Mouse (Mus musculus) CH12.LX (cell line): ENCODE measurements around the gene Gpr15. TPM values are rescaled to one million over a fixed set of nuclear protein-coding genes. Genes with fewer than 3 reads are reported as not detected.
A peak's percentile ranks its signal among the peaks of the same experiment; 100 is the strongest.

Source experiments
- DNase-seq: peaks from one replicate; pipeline ENCODE4 v3.0.0-alpha.2; 2013; ENCODE audit errors: extremely low read depth
- H3K27ac ChIP-seq: 2 replicates; pipeline ENCODE4 v1.5.1; 2012; ENCODE audit warnings: low read depth, mild to moderate bottlenecking, control low read depth, moderate library complexity; ENCODE audit not compliant: insufficient read depth
- H3K27me3 ChIP-seq: replicated peaks from 2 replicates; pipeline ENCODE3; 2012; ENCODE audit warnings: inconsistent platforms
- H3K36me3 ChIP-seq, 2 experiments: replicated peaks in 1 of 2; 2 replicates each; pipeline versions ENCODE3 to v1.6.1; 2012; ENCODE audit warnings: inconsistent platforms in 1 of 2, low read length in 1 of 2, mild to moderate bottlenecking in 1 of 2, mixed read lengths in 1 of 2, moderate library complexity in 1 of 2; ENCODE audit not compliant: control insufficient read depth in 1 of 2, insufficient read depth in 1 of 2
- H3K4me1 ChIP-seq, 2 experiments: 2 replicates each; pipeline ENCODE4 v1.6.1; 2012; ENCODE audit warnings: inconsistent platforms in 1 of 2, moderate library complexity in 1 of 2; ENCODE audit not compliant: insufficient read depth in 2 of 2, control insufficient read depth in 1 of 2
- H3K4me2 ChIP-seq: 2 replicates; pipeline ENCODE4 v1.6.1; 2012; ENCODE audit warnings: low read depth, mild to moderate bottlenecking, control low read depth; ENCODE audit not compliant: poor library complexity, insufficient read depth, severe bottlenecking
- H3K4me3 ChIP-seq, 3 experiments: fragments of 150-350 bp in 1 of 3; sonication (generic) in 1 of 3; replicated peaks in 1 of 3; 2 replicates each; pipeline versions ENCODE3 to v1.5.1; 2011 to 2012; ENCODE audit warnings: low read depth in 2 of 3, low read length in 2 of 3, mild to moderate bottlenecking in 2 of 3, moderate library complexity in 2 of 3, control low read depth in 1 of 3, improper control_type of control experiment in 1 of 3, inconsistent platforms in 1 of 3, mixed read lengths in 1 of 3; ENCODE audit not compliant: poor library complexity in 1 of 3
- H3K79me2 ChIP-seq: replicated peaks from 2 replicates; pipeline ENCODE4 v1.6.1; 2012; ENCODE audit warnings: mild to moderate bottlenecking, moderate library complexity; ENCODE audit not compliant: control insufficient read depth, poor library complexity, insufficient read depth, severe bottlenecking; ENCODE audit errors: extremely low read depth
- H3K9ac ChIP-seq: 2 replicates; pipeline ENCODE4 v1.6.1; 2012; ENCODE audit warnings: low read depth, mild to moderate bottlenecking, control low read depth, moderate library complexity; ENCODE audit not compliant: insufficient read depth
- H3K9me3 ChIP-seq: replicated peaks from 2 replicates; pipeline ENCODE3; 2012; ENCODE audit warnings: low read length, inconsistent platforms, mixed read lengths
- BHLHE40 ChIP-seq: IDR thresholded peaks from 2 replicates; pipeline ENCODE4 v1.6.1; 2011; ENCODE audit warnings: mild to moderate bottlenecking, low read depth, low read length, improper control_type of control experiment
- CHD1 ChIP-seq: IDR thresholded peaks from 2 replicates; pipeline ENCODE4 v1.6.1; 2012; ENCODE audit warnings: low read depth, low read length, improper control_type of control experiment, inconsistent platforms
- ELF1 ChIP-seq: IDR thresholded peaks from 2 replicates; pipeline ENCODE4 v1.6.1; 2014; ENCODE audit warnings: low read depth, mild to moderate bottlenecking, inconsistent platforms, low read length, improper control_type of control experiment
- ETS1 ChIP-seq: conservative IDR thresholded peaks from 2 replicates; pipeline ENCODE4 v1.6.1; 2012; ENCODE audit warnings: low read depth, mild to moderate bottlenecking, inconsistent platforms, low read length, improper control_type of control experiment, moderate library complexity
- HCFC1 ChIP-seq: IDR thresholded peaks from 2 replicates; pipeline ENCODE4 v1.6.1; 2012; ENCODE audit warnings: low read depth, mild to moderate bottlenecking, inconsistent platforms, low read length, improper control_type of control experiment
- IRF4 ChIP-seq: IDR thresholded peaks from 2 replicates; pipeline ENCODE4 v1.6.1; 2014; ENCODE audit warnings: low read depth, mild to moderate bottlenecking, inconsistent platforms, low read length, improper control_type of control experiment
- JUN ChIP-seq: IDR thresholded peaks from 2 replicates; pipeline ENCODE4 v1.6.1; 2011; ENCODE audit warnings: low read depth, mild to moderate bottlenecking, low read length, improper control_type of control experiment, moderate library complexity; ENCODE audit not compliant: insufficient read depth
- JUND ChIP-seq: conservative IDR thresholded peaks from 2 replicates; pipeline ENCODE4 v1.6.1; 2011; ENCODE audit warnings: low read depth, low read length, improper control_type of control experiment
- KAT2A ChIP-seq: IDR thresholded peaks from 2 replicates; pipeline ENCODE4 v1.6.1; 2012; ENCODE audit warnings: low read length, improper control_type of control experiment, inconsistent platforms; ENCODE audit not compliant: insufficient replicate concordance
- MAFK ChIP-seq: IDR thresholded peaks from 2 replicates; pipeline ENCODE4 v1.6.1; 2011; ENCODE audit warnings: low read length, improper control_type of control experiment; ENCODE audit not compliant: insufficient replicate concordance
- MAX ChIP-seq: IDR thresholded peaks from 2 replicates; pipeline ENCODE4 v1.6.1; 2011; ENCODE audit warnings: low read length, improper control_type of control experiment
- MAZ ChIP-seq: IDR thresholded peaks from 2 replicates; pipeline ENCODE4 v1.6.1; 2012; ENCODE audit warnings: low read depth, mild to moderate bottlenecking, inconsistent platforms, low read length, improper control_type of control experiment, moderate library complexity
- MXI1 ChIP-seq: IDR thresholded peaks from 2 replicates; pipeline ENCODE4 v1.6.1; 2011; ENCODE audit warnings: mild to moderate bottlenecking, low read depth, low read length, improper control_type of control experiment
- MYC ChIP-seq: IDR thresholded peaks from 2 replicates; pipeline ENCODE4 v1.6.1; 2011; ENCODE audit warnings: low read depth, mild to moderate bottlenecking, improper control_type of control experiment, low read length
- NRF1 ChIP-seq: IDR thresholded peaks from 2 replicates; pipeline ENCODE4 v1.6.1; 2014; ENCODE audit warnings: low read depth, mild to moderate bottlenecking, inconsistent platforms, low read length, improper control_type of control experiment, moderate library complexity
- PAX5 ChIP-seq: IDR thresholded peaks from 2 replicates; pipeline ENCODE4 v1.6.1; 2012; ENCODE audit warnings: low read length, inconsistent platforms, mixed read lengths
- POLR2A ChIP-seq: IDR thresholded peaks from 2 replicates; pipeline ENCODE4 v1.6.1; 2011; ENCODE audit warnings: low read depth, mild to moderate bottlenecking, improper control_type of control experiment, low read length
- POLR2AphosphoS2 ChIP-seq: IDR thresholded peaks from 2 replicates; pipeline ENCODE4 v1.6.1; 2011; ENCODE audit warnings: low read depth, low read length, improper control_type of control experiment
- RAD21 ChIP-seq: IDR thresholded peaks from 2 replicates; pipeline ENCODE4 v1.6.1; 2011; ENCODE audit warnings: low read depth, mild to moderate bottlenecking, low read length, improper control_type of control experiment, moderate library complexity
- RCOR1 ChIP-seq: conservative IDR thresholded peaks from 2 replicates; pipeline ENCODE4 v1.6.1; 2012; ENCODE audit warnings: low read depth, mild to moderate bottlenecking, inconsistent platforms, low read length, improper control_type of control experiment
- SIN3A ChIP-seq: IDR thresholded peaks from 2 replicates; pipeline ENCODE4 v1.6.1; 2012; ENCODE audit warnings: low read length, improper control_type of control experiment, inconsistent platforms
- SMC3 ChIP-seq: IDR thresholded peaks from 2 replicates; pipeline ENCODE4 v1.6.1; 2011; ENCODE audit warnings: low read depth, low read length, improper control_type of control experiment
- TBP ChIP-seq: conservative IDR thresholded peaks from 2 replicates; pipeline ENCODE4 v1.6.1; 2011; ENCODE audit warnings: low read depth, low read length, improper control_type of control experiment
- TCF12 ChIP-seq: IDR thresholded peaks from 2 replicates; pipeline ENCODE4 v1.6.1; 2014; ENCODE audit warnings: low read depth, mild to moderate bottlenecking, inconsistent platforms, low read length, improper control_type of control experiment
- UBTF ChIP-seq: IDR thresholded peaks from 2 replicates; pipeline ENCODE4 v1.6.1; 2012; ENCODE audit warnings: low read depth, mild to moderate bottlenecking, inconsistent platforms, low read length, improper control_type of control experiment, moderate library complexity
- USF1 ChIP-seq: IDR thresholded peaks from 2 replicates; pipeline ENCODE4 v1.6.1; 2014; ENCODE audit warnings: low read depth, mild to moderate bottlenecking, inconsistent platforms, low read length, improper control_type of control experiment
- USF2 ChIP-seq: conservative IDR thresholded peaks from 2 replicates; pipeline ENCODE4 v1.6.1; 2011; ENCODE audit warnings: low read depth, low read length, improper control_type of control experiment
- ZKSCAN1 ChIP-seq: IDR thresholded peaks from 2 replicates; pipeline ENCODE4 v1.6.1; 2012; ENCODE audit warnings: low read depth, inconsistent platforms, low read length, improper control_type of control experiment, borderline replicate concordance
- dilution Hi-C: fragments of 300-500 bp; cut with MboI; formaldehyde crosslinking; loops from 2 replicates; pipeline ENCODE4 v1.14.3; 2020; ENCODE audit warnings: low sequenced_read_pairs; ENCODE audit not compliant: extremely low pct_unique_long_range_greater_than_20kb, extremely low pct_ligation_motif_present
- in situ Hi-C: fragments of 300-500 bp; cut with MboI; formaldehyde crosslinking; loops from 3 replicates; pipeline ENCODE4 v1.14.3; 2019; ENCODE audit warnings: low sequenced_read_pairs, low pct_ligation_motif_present, low pct_unique_long_range_greater_than_20kb, mixed read lengths
- polyA plus RNA-seq: library from polyadenylated mRNA; unstranded; fragments of >175 nt; gene quantifications from 2 replicates; pipeline ENCODE4 v1.2.1, GENCODE M21; 2012; ENCODE audit warnings: low read depth; ENCODE audit not compliant: insufficient read length
- total RNA-seq, 2 experiments: library from RNA; depleted of rRNA; stranded (reverse); fragments of 300-350 nt in 1 of 2; fragments of >200 nt in 1 of 2; gene quantifications; 2 replicates each; pipeline ENCODE4 v1.2.3; 2012 to 2014

The Gpr15 gene
- total and polyA plus RNA-seq, 3 experiments, result 3.9 to 13.8 (median 8.3) TPM

GRCm38 (mm10) chr16:58688534-58688933 lies 30.3 kb downstream of the Gpr15 start:
- TF ChIP-seq ZKSCAN1 (no peak), TBP (peak; percentile 72; the same call in 1 of the 2 replicates)
- no peaks in the 10 kb centered on the region for H3K79me2 ChIP-seq

DNA sequence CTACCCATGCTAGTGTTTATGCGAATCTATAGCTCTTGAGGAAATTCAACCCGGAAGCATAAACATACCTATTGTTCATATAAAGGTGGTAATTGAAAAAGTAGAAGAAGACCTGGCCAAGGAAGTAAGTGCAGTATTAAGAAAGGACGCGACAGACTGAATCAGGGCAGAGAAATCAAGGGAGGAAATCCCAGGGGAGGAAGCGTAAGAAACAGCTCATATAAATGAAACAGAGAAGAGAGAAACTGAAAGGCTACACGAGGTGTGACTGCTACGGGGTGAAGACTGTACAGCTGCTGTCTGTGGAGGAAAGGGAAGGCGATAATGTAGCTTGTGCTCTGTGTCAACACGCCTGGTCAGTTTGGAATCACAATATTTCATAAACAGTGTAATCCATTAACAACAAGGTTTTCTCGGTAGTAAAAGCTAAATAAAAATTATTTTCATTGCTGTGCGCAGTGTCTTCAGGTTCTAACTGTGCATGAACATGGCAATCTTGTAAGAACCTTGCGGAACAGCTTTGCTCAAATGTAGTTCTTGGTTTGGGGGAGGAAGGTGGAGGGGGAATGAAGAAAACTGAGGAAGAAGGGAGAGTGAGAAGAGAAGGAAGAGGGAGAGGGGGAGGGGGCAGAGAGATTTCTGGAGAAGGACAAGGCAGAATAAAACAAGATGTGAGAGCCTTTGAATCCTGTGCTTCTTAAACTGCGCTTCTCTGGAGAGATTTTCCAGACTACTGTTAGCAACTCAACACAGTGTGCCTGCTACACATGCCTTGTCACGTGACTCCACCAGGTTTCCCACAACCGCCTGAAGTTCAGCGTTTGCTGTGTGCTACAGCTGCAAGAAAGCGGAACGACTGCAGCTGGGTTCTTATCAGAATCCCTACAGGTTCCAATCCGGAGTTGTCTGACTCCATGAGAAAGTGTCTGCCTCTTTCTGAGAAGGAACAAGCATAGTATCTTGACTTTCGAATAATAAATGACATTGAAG lies 33.0 kb downstream of the Gpr15 start:
- DNase-seq, result peak; percentile 96
- peak overlapping the region; percentile 21 to 52 (median 39) for H3K4me3 ChIP-seq
- H3K9ac ChIP-seq, result peak overlapping the region; percentile 95
- peak overlapping the region; percentile 82 for H3K27ac ChIP-seq
- peak overlapping the region; percentile 95 for H3K4me2 ChIP-seq
- H3K9me3 ChIP-seq, result no peaks in the 10 kb centered on the region
- peaks cover under 1 to 14% of the 10 kb centered on the region in 2 experiments for H3K36me3 ChIP-seq
- no peaks in the 10 kb centered on the region for H3K79me2 ChIP-seq
- H3K4me1 ChIP-seq, result peaks cover 4 to 46% of the 10 kb centered on the region in 2 experiments; a peak in 3 of 4 replicates
- dilution Hi-C loops, result no loop called here
- H3K27me3 ChIP-seq, result no peaks in the 10 kb centered on the region
- in situ Hi-C loops, result no loop called here
- TF ChIP-seq ELF1 (peak; percentile 76), SIN3A (peak; percentile 92), MXI1 (peak; percentile 91), USF1 (peak; percentile 97), RAD21 (no peak; the same call in none of the 2 replicates), JUN (peak; percentile 48; the same call in 1 of the 2 replicates), HCFC1 (peak; percentile 62), RCOR1 (peak; percentile 86), IRF4 (peak; percentile 91), PAX5 (no peak), POLR2AphosphoS2 (peak; percentile 34; the same call in 1 of the 2 replicates), UBTF (peak; percentile 64; the same call in 1 of the 2 replicates), ZKSCAN1 (peak; percentile 33; the same call in 1 of the 2 replicates), JUND (peak; percentile 67; the same call in 1 of the 2 replicates), SMC3 (peak; percentile 42), BHLHE40 (peak; percentile 100), MAFK (peak; percentile 63; the same call in 1 of the 2 replicates), TBP (peak; percentile 86), NRF1 (no peak; the same call in 1 of the 2 replicates), POLR2A (peak; percentile 68), KAT2A (peak; percentile 68; the same call in 1 of the 2 replicates), CHD1 (peak; percentile 77; the same call in 1 of the 2 replicates), TCF12 (peak; percentile 93), ETS1 (peak; percentile 96), MAX (peak; percentile 99), MYC (peak; percentile 95), USF2 (peak; percentile 99), MAZ (peak; percentile 70; the same call in 1 of the 2 replicates)

More at GRCm38 (mm10) chr16:58688534-58688933, 30.3 kb downstream of the Gpr15 start:
- Histone ChIP-seq H3K27me3 (no peaks in the 10 kb centered on the region), H3K4me1 (peaks cover 9 to 54% of the 10 kb centered on the region in 2 experiments), H3K27ac (no peak overlapping the region), H3K36me3 (no peaks in the 10 kb centered on the region), H3K4me2 (no peak overlapping the region), H3K4me3 (no peak overlapping the region), H3K9me3 (no peaks in the 10 kb centered on the region), H3K9ac (no peak overlapping the region)
- no peak for DNase-seq
- in situ Hi-C loops (no loop called here), dilution Hi-C loops (no loop called here)
